Mouse (Mus musculus) mouse trophoblast stem cell (cell line): ENCODE measurements at regions not wholly inside any gene's neighbourhood (a gene's known extent, or its start where the extent isn't known, plus 50 kb on each side); places are given as distances from the start of the nearest gene placed in this dataset.

Experiments used
- in situ Hi-C, 2 experiments: fragments of 300-500 bp; cut with MseI, MboI; formaldehyde crosslinking; loops; 2 replicates in 1 of 2; 3 replicates in 1 of 2; pipeline ENCODE4 v1.15.1; 2025

- in situ Hi-C loops: loop anchor here in 1 of 2 experiments (10.0 kb wide), 1 partner anchor 201 kb away; no protein-coding TSS in a partner anchor
Measured at GRCm38 (mm10) chr2:17845447-17846092, 114.3 kb upstream of the Nebl start.

GRCm38 (mm10) chr2:17844662-17845446, 113.6 kb upstream of the Nebl start:
- in situ Hi-C loops: loop anchor here in 1 of 2 experiments (10.0 kb wide), 1 partner anchor 200 kb away; no protein-coding TSS in a partner anchor

- in situ Hi-C loops: loop anchor here in 1 of 2 experiments (10.0 kb wide), 1 partner anchor 197 kb away; no protein-coding TSS in a partner anchor
Measured at GRCm38 (mm10) chr2:17841963-17842362, 110.7 kb upstream of the Nebl start.

- in situ Hi-C loops: loop anchor here in 1 of 2 experiments (10.0 kb wide), 1 partner anchor 197 kb away; no protein-coding TSS in a partner anchor
Measured at GRCm38 (mm10) chr2:17841546-17841945, 110.3 kb upstream of the Nebl start.

- in situ Hi-C loops: loop anchor here in 1 of 2 experiments (10.0 kb wide), 1 partner anchor 196 kb away; no protein-coding TSS in a partner anchor
Measured at GRCm38 (mm10) chr2:17840941-17841498, 109.8 kb upstream of the Nebl start.

- in situ Hi-C loops: loop anchor here (10.0 kb wide), 3 partner anchors 195 to 425 kb away; no protein-coding TSS in a partner anchor
Measured at GRCm38 (mm10) chr2:17839649-17840048, 108.4 kb upstream of the Nebl start.

GRCm38 (mm10) chr2:17838859-17839581, 107.8 kb upstream of the Nebl start:
- in situ Hi-C loops: loop anchor here (10.0 kb wide), 3 partner anchors 194 to 424 kb away; no protein-coding TSS in a partner anchor

GRCm38 (mm10) chr2:17838381-17838680, 107.1 kb upstream of the Nebl start:
- in situ Hi-C loops: loop anchor here (10.0 kb wide), 3 partner anchors 194 to 424 kb away; no protein-coding TSS in a partner anchor

GRCm38 (mm10) chr2:17837541-17838380, 106.5 kb upstream of the Nebl start:
- in situ Hi-C loops: loop anchor here (10.0 kb wide), 3 partner anchors 193 to 423 kb away; no protein-coding TSS in a partner anchor

GRCm38 (mm10) chr2:17832726-17833125, 101.5 kb upstream of the Nebl start:
- in situ Hi-C loops: loop anchor here (10.0 kb wide), 3 partner anchors 188 to 418 kb away; no protein-coding TSS in a partner anchor

GRCm38 (mm10) chr2:17830216-17830615, 99.0 kb upstream of the Nebl start:
- in situ Hi-C loops: loop anchor here (10.0 kb wide), 3 partner anchors 185 to 415 kb away; no protein-coding TSS in a partner anchor

- in situ Hi-C loops: no loop called here
Measured at GRCm38 (mm10) chr2:17825271-17825670, 94.0 kb upstream of the Nebl start.

GRCm38 (mm10) chr2:17824176-17824575, 92.9 kb upstream of the Nebl start:
- in situ Hi-C loops: no loop called here

GRCm38 (mm10) chr2:17822621-17823006, 91.3 kb upstream of the Nebl start:
- in situ Hi-C loops: no loop called here

- in situ Hi-C loops: no loop called here
Measured at GRCm38 (mm10) chr2:17821878-17822620, 90.8 kb upstream of the Nebl start.

- in situ Hi-C loops: no loop called here
Measured at GRCm38 (mm10) chr2:17811943-17812670, 80.8 kb upstream of the Nebl start.
